Mouse (Mus musculus): Measurements from ENCODE around the gene Unc119b. TPM values are rescaled to one million over a fixed set of nuclear protein-coding genes. Genes with fewer than 3 reads are reported as not detected.

The Unc119b gene
- polyA plus RNA-seq, 1 experiment from 2014 or later, result 8.5 TPM

- WGBS (ENCODE audit: insufficient replicate concordance), result 65% methylated on average over 6 of the region's 6 CpGs
- Histone ChIP-seq H3K9ac (no peak overlapping the region), H3K9me3 (replicated peaks) (no peaks in the 10 kb centered on the region), H3K4me3 (replicated peaks) (no peak overlapping the region), H3K27me3 (no peaks in the 10 kb centered on the region), H3K4me2 (no peak overlapping the region), H3K4me1 (replicated peaks) (peaks cover 9% of the 10 kb centered on the region; the same call in 1 of the 2 replicates), H3K36me3 (replicated peaks) (peaks cover 69% of the 10 kb centered on the region), H3K27ac (replicated peaks) (no peak overlapping the region)
- ATAC-seq (ENCODE audit: insufficient read depth), result no peak
Observed at GRCm38 (mm10) chr5:115145976-115146746, 11.4 kb upstream of the Unc119b start.

- Histone ChIP-seq H3K9me3 (replicated peaks) (no peaks in the 10 kb centered on the region), H3K36me3 (replicated peaks) (peaks cover 61% of the 10 kb centered on the region), H3K9ac (no peak overlapping the region), H3K4me2 (no peak overlapping the region), H3K27ac (replicated peaks) (no peak overlapping the region), H3K4me3 (replicated peaks) (no peak overlapping the region), H3K27me3 (no peaks in the 10 kb centered on the region), H3K4me1 (replicated peaks) (peaks cover 5% of the 10 kb centered on the region; the same call in 1 of the 2 replicates)
- ATAC-seq (ENCODE audit: insufficient read depth), result no peak
- WGBS (ENCODE audit: insufficient replicate concordance), result 73% methylated on average over 11 of the region's 11 CpGs
Observed at GRCm38 (mm10) chr5:115145253-115145968, 10.6 kb upstream of the Unc119b start.

- Histone ChIP-seq H3K27ac (replicated peaks) (no peak overlapping the region), H3K4me2 (no peak overlapping the region), H3K4me3 (replicated peaks) (no peak overlapping the region), H3K36me3 (replicated peaks) (peaks cover 52% of the 10 kb centered on the region), H3K9me3 (replicated peaks) (no peaks in the 10 kb centered on the region), H3K4me1 (replicated peaks) (no peaks in the 10 kb centered on the region), H3K9ac (no peak overlapping the region), H3K27me3 (no peaks in the 10 kb centered on the region)
- ATAC-seq (ENCODE audit: insufficient read depth), result no peak
- WGBS (ENCODE audit: insufficient replicate concordance), result 72% methylated on average over 6 of the region's 6 CpGs
Observed at GRCm38 (mm10) chr5:115144471-115144870, 9.7 kb upstream of the Unc119b start.

GRCm38 (mm10) chr5:115143552-115143951 is 8.8 kb upstream of the Unc119b start:
- ATAC-seq (ENCODE audit: insufficient read depth), result no peak
- Histone ChIP-seq H3K27ac (replicated peaks) (no peak overlapping the region), H3K4me1 (replicated peaks) (no peaks in the 10 kb centered on the region), H3K9ac (no peak overlapping the region), H3K27me3 (no peaks in the 10 kb centered on the region), H3K4me3 (replicated peaks) (no peak overlapping the region), H3K9me3 (replicated peaks) (no peaks in the 10 kb centered on the region), H3K4me2 (no peak overlapping the region), H3K36me3 (replicated peaks) (peaks cover 45% of the 10 kb centered on the region)
- 65% methylated on average over 10 of the region's 10 CpGs for WGBS (ENCODE audit: insufficient replicate concordance)

- Histone ChIP-seq H3K4me3 (replicated peaks) (no peak overlapping the region), H3K4me1 (replicated peaks) (no peaks in the 10 kb centered on the region), H3K27me3 (peaks cover 7% of the 10 kb centered on the region; the same call in 1 of the 2 replicates), H3K9me3 (replicated peaks) (no peaks in the 10 kb centered on the region), H3K27ac (replicated peaks) (no peak overlapping the region), H3K36me3 (replicated peaks) (peaks cover 31% of the 10 kb centered on the region), H3K4me2 (no peak overlapping the region), H3K9ac (no peak overlapping the region)
- WGBS (ENCODE audit: insufficient replicate concordance), result 64% methylated on average over 9 of the region's 9 CpGs
- no peak for ATAC-seq (ENCODE audit: insufficient read depth)
Observed at GRCm38 (mm10) chr5:115142166-115142697, 7.5 kb upstream of the Unc119b start.

- peaks cover 22% of the 10 kb centered on the region for H3K27me3 ChIP-seq
- 41% methylated on average over 3 of the region's 3 CpGs for WGBS (ENCODE audit: insufficient replicate concordance)
- no peak for ATAC-seq (ENCODE audit: insufficient read depth)
- no peaks in the 10 kb centered on the region for H3K9me3 ChIP-seq (replicated peaks)
- H3K27ac ChIP-seq (replicated peaks), result no peak overlapping the region
- H3K4me1 ChIP-seq (replicated peaks), result no peaks in the 10 kb centered on the region
- H3K4me2 ChIP-seq, result no peak overlapping the region
- H3K4me3 ChIP-seq (replicated peaks), result no peak overlapping the region
- no peak overlapping the region for H3K9ac ChIP-seq
- H3K36me3 ChIP-seq (replicated peaks), result 0 out of 2 replicates have a peak, but pooled peaks cover 16% of the 10 kb centered on the region
Observed at GRCm38 (mm10) chr5:115140726-115141125, 6.0 kb upstream of the Unc119b start.

- WGBS (ENCODE audit: insufficient replicate concordance), result 49% methylated on average over 4 of the region's 4 CpGs
- 0 out of 2 replicates have a peak, but pooled peaks cover 2% of the 10 kb centered on the region for H3K36me3 ChIP-seq (replicated peaks)
- peaks cover 8% of the 10 kb centered on the region for H3K4me1 ChIP-seq (replicated peaks)
- no peak overlapping the region for H3K27ac ChIP-seq (replicated peaks)
- no peaks in the 10 kb centered on the region for H3K9me3 ChIP-seq (replicated peaks)
- no peak overlapping the region for H3K4me2 ChIP-seq
- H3K4me3 ChIP-seq (replicated peaks), result no peak overlapping the region
- peaks cover 22% of the 10 kb centered on the region for H3K27me3 ChIP-seq
- no peak overlapping the region for H3K9ac ChIP-seq
- no peak for ATAC-seq (ENCODE audit: insufficient read depth)
Observed at GRCm38 (mm10) chr5:115139124-115139523, 4.3 kb upstream of the Unc119b start.

GRCm38 (mm10) chr5:115133358-115134066 is 1.3 kb downstream of the Unc119b start:
- peak overlapping the region; percentile 97 for H3K4me2 ChIP-seq
- peak overlapping the region; percentile 85 for H3K4me3 ChIP-seq (replicated peaks)
- H3K4me1 ChIP-seq (replicated peaks), result peaks cover 24% of the 10 kb centered on the region
- WGBS (ENCODE audit: insufficient replicate concordance), result 59% methylated on average over 6 of the region's 6 CpGs
- H3K27ac ChIP-seq (replicated peaks), result no peak overlapping the region
- no peak for ATAC-seq (ENCODE audit: insufficient read depth)
- H3K27me3 ChIP-seq, result peaks cover 22% of the 10 kb centered on the region
- H3K9ac ChIP-seq, result no peak overlapping the region
- peaks cover 7% of the 10 kb centered on the region for H3K36me3 ChIP-seq (replicated peaks)
- no peaks in the 10 kb centered on the region for H3K9me3 ChIP-seq (replicated peaks)

- H3K4me2 ChIP-seq, result no peak overlapping the region
- H3K36me3 ChIP-seq (replicated peaks), result peaks cover 7% of the 10 kb centered on the region
- no peak overlapping the region for H3K27ac ChIP-seq (replicated peaks)
- WGBS (ENCODE audit: insufficient replicate concordance), result 82% methylated on average over 8 of the region's 8 CpGs
- H3K9me3 ChIP-seq (replicated peaks), result no peaks in the 10 kb centered on the region
- H3K4me1 ChIP-seq (replicated peaks), result peaks cover 24% of the 10 kb centered on the region
- no peak overlapping the region for H3K9ac ChIP-seq
- H3K27me3 ChIP-seq, result peaks cover 17% of the 10 kb centered on the region
- ATAC-seq (ENCODE audit: insufficient read depth), result no peak
- no peak overlapping the region for H3K4me3 ChIP-seq (replicated peaks)
Observed at GRCm38 (mm10) chr5:115132465-115132864, 2.3 kb downstream of the Unc119b start.

- peaks cover 20% of the 10 kb centered on the region for H3K36me3 ChIP-seq (replicated peaks)
- no peak overlapping the region for H3K4me2 ChIP-seq
- no peak overlapping the region for H3K4me3 ChIP-seq (replicated peaks)
- 80% methylated on average over 6 of the region's 6 CpGs for WGBS (ENCODE audit: insufficient replicate concordance)
- no peak overlapping the region for H3K27ac ChIP-seq (replicated peaks)
- peaks cover 18% of the 10 kb centered on the region for H3K4me1 ChIP-seq (replicated peaks)
- H3K27me3 ChIP-seq, result no peaks in the 10 kb centered on the region
- H3K9ac ChIP-seq, result no peak overlapping the region
- no peak for ATAC-seq (ENCODE audit: insufficient read depth)
- H3K9me3 ChIP-seq (replicated peaks), result no peaks in the 10 kb centered on the region
Observed at GRCm38 (mm10) chr5:115129328-115129727, 5.4 kb downstream of the Unc119b start.
